Mouse (Mus musculus): ENCODE data around the gene Srsf10.

The Srsf10 gene

GRCm38 (mm10) chr4:135856223-135857091 lies 910 bp downstream of the Srsf10 start:
- DNase-seq (ENCODE audit: low spot score): peak; percentile 74

DNA sequence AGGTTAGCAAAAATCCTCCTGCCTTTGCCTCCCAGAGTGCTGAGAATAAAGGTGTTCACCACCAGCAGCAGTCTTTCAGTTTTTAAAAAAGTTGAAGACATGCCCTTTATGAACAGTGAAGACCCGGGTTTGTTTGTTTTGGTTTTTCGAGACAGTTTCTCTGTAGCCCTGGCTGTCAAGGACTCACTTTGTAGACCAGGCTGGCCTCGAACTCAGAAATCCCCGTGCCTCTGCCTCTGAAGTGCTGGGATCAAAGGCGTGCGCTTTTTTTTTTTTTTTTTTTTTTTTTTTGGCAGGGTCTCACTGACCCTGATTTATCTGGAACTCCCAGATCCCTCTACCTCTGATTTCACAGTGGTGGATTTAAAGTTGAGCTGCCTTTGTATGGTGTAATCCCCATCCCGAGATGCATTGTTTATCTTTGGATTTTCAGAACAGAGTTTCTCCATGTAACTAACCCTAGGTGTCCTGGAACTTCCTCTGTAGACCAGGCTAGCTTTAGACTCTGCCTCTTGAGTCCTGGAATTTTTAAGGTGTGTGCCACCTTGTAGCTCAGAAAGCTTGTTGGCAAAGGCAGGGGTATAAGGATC lies 2.1 kb downstream of the Srsf10 start:
- DNase-seq (ENCODE audit: low spot score): no peak

GRCm38 (mm10) chr4:135868996-135869395 lies 13.4 kb downstream of the Srsf10 start:
- DNase-seq (ENCODE audit: low spot score): no peak

DNA sequence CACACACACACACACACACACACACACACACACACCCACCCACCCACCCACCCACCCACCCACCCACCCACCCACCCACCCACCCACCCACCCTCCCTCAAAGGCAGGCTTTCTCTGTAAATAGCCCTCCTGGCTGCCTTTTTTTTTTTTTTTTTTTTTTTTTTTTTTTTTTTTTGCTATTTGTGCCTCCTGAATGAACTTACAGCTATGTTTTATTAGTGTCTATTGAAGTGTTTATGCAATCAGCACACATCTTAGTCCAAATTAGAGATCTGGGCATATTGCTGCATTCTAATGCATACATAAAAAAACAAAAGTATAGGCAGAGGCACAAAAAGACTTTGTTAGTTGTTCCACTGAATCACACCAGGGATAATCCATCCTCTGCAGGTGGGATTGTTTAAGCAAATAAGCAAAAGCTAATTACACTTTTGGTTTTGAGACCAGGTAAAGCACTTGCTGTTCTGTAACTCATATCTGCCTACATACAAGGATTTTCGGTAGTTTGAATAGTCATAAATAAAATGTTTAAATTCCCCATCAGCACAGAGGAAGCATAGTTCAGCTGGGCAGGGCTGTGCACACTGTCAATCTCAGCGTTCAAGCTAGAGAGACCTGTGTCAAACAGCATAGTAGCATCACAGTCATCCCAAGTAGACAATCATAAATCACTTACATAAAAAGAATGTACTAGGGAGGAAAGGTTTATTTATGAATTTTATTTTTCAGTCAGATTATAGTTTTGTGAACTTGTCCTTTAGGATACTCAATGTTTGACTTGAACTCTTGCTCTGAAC lies 14.9 kb downstream of the Srsf10 start:
- no peak for DNase-seq (ENCODE audit: low spot score)

GRCm38 (mm10) chr4:135872015-135872414 lies 16.5 kb downstream of the Srsf10 start:
- no peak for DNase-seq (ENCODE audit: low spot score)

DNA sequence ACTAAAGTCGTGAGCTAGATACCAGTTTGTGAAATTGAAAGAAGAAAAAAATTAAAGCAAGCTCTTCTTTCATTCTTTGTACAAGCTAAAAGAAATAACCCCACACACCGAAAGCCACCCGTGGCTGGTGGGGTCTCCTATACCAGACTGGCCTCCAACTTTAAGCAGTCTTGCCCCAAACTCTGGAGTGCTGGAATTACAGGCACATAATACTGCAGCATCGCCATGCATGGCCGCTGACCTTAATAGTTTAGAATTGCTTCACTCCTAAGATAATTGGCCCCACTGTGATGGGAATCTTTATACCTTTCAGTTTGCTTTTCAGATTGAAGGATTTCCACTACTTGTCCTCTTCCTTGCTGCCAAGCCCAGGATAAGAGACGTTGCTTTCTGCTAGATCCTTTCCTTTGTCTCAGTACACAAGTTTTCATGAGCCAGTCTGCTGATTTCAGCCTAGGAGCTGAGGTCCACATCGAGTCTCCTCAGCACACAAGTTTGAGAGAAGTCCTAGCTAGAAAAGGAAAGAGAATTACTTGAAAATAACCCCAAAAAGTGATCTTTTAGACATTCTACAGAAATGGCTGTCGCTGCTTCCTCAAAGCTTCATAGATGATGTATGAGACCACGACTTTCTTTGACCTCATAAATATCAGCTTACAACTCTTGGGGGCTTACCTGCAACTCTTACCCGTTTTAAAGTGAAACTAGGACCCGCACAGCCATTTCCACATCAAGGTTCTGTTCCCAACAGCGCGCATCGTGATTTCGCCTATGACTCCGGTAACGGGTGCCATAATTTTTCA lies 17.2 kb downstream of the Srsf10 start:
- peak; percentile 22 for DNase-seq (ENCODE audit: low spot score)

DNA sequence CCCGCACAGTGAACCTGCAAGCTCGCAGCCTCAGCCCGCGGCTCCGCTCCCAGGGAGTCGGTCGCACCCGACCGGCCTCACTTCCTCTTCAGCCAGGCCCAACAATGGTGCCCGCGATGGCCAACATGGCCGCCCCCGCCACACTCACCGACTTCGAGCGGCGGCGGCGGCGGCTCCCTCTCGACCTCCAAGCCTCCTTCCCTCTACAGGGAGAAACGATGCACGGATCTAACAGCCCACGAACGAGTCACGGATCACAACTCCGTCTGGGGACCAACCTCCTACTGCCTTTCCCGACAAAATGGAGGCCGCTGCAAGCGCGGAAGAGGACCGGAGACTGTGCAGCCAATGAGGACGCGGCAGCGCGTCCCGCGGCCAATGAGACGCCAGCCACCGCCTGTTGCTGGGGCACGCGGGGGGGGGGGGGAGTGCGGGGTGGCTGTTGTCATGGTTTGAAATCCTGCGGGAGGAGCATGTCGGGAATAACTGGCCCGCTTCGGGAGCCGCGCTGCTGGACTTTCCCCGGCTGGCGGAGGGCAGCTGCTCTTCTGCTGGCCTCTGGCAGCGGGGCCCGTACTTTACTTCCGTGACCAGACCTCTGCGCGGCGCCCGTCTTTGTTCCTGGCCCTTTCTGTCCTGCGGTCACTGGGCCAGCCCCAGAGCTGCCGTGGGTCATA lies 18.1 kb downstream of the Srsf10 start, which contains the start of gene Pnrc2:
TSS of gene Pnrc2 (minus strand) at position 325 of the 677 bp plus-strand sequence.
- peak; percentile 89 for DNase-seq (ENCODE audit: low spot score)

DNA sequence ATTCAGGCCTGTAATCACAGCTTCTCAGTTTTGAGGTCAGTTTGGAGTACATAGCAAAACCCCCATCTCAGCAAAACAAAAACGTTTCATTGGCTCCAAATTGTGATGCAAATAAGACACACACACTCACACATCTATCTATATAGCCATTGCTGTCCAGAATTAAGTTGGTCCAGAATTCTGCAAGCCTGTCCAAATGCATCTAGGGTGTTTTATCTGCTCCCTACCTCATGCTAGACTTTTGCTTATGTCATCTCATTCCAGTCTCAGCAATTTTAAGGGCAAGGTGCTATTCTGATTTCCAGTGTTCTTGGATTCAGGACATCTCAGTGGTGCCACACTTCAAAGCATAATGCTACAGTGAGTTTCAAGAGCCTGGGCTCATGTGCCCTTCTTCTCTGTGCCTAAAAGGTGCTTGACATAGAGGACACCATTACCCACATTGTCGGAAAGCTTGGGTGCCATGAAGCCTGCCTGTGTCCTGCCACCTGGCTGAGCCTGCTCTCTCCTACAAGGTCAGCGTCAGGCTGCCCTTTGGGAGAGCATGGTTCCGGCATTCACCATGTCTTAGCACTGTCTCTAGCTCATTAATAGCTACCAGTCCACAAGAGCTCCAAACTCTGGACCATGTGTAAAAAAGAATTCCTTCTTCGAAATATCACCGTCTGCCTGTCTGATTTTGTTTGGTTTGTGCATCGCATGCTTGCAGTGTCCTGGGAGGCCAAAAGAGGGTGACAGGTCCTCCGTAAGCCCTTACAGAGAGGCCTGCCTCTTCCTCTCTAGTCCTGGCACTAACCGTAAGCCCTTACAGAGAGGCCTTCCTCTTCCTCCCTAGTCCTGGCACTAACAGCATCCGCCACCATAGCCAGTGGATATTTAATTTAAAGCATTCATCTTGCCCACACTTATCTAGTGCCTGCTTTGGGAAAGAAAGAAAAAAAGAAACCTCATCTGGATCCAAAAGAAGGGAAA lies 19.3 kb downstream of the Srsf10 start:
- no peak for DNase-seq (ENCODE audit: low spot score)

DNA sequence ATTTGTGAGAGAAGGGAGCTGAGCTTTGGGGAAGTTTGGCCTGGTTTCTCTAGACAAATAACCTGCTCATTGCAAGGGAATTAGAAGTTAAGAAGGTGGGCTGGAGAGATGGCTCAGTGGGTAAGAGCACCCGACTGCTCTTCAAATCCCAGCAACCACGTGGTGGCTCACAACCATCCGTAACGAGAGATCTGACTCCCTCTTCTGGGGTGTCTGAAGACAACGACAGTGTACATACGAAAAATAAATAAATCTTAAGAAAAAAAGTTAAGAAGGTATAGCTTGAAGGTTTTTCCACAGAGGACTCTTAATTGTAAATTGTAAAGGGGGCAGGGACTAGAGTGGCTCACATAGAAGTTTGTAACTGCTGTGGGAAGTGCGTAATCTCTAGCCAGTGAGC lies 20.0 kb downstream of the Srsf10 start:
- DNase-seq (ENCODE audit: low spot score): no peak

DNA sequence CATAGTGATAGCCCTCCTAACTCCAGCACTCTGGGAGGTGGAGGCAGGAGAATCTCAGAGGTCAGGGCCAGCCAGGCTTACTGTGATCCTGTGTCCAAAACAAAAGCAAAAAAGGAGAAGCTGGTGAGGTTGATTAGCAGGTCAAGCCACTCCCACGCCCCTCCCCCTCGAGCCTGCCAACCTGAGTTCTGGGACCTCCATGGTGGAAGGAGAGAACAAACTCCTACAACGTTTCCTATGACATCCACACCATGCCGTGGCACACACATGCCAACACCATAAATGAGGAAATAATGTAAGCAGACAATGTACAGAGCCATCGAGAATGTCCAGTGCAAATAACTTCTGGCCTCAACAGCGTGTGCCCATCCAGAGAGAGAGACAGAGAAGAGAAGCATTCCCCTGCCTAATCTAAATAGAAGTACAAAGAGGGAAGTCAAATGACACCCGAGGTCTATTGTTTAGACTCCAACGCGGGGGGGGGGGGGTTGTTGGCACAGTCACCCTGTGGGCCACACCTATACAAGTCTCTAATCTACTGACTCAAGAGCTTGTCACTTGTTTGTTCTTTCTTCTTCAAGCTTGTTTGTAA lies 20.5 kb downstream of the Srsf10 start:
- peak; percentile 67 for DNase-seq (ENCODE audit: low spot score)

- DNase-seq (ENCODE audit: low spot score): peak; percentile 63
Measured at GRCm38 (mm10) chr4:135876583-135877020, 21.1 kb downstream of the Srsf10 start.

DNA sequence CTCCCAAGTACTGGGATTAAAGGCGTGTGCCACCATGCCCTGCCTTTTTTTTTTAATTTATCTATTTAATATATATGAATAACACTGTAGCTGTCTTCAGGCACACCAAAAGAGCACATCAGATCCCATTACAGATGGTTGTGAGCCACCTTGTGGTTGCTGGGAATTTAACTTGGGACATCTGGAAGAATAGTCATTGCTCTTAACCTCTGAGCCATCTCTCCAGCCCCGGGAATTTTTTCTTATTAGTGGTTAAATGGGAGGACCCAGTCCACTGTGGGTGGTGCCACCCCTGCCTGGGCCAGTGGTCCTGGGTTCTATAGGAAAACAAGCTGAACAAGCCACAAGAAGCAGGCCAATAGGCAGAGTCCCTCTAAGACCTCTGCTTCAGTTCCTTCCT lies 22.2 kb downstream of the Srsf10 start:
- DNase-seq (ENCODE audit: low spot score): no peak

DNA sequence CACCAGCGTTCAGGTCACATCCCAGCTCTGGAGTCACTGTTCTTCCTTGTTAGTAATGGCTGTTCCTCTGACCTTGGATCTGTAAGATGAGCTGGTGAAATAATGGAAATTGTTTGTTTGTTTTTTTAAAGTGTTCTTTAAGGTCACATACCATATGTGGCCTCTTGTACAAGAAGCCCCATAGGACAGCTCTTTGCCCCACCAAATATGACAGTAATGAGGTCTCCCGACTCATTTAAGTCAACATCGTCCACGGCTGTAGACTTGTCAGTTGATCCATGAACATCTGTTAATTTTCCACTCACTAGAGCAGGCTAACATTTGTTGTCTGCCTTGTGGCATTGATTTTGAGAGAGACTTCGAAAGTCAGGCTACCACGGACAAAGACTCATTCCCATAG lies 23.5 kb downstream of the Srsf10 start:
- peak; percentile 0 for DNase-seq (ENCODE audit: low spot score)

GRCm38 (mm10) chr4:135880018-135880417 lies 24.5 kb downstream of the Srsf10 start:
- DNase-seq (ENCODE audit: low spot score): peak; percentile 1

DNA sequence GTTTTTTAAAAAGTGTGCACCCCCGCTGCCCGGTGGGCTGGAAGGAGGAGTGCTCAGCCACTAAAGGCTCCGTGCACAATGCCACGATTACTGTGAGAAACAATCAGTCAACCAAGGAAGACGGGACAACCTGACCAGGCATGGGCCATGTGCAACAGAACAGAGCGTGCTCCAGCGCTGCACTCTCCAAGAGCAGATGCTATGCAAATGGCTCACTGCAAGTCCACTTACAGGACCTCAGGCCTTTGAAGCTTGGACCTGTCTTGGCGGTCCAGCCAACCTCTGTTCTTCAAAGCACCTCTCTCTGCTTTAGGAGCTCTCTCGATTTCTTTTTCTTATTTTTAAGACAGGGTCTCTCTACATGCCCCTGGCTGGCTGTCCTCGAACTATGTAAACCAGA lies 25.0 kb downstream of the Srsf10 start:
- no peak for DNase-seq (ENCODE audit: low spot score)

- DNase-seq (ENCODE audit: low spot score): no peak
Measured at GRCm38 (mm10) chr4:135882023-135882422, 26.5 kb downstream of the Srsf10 start.

GRCm38 (mm10) chr4:135883401-135883851 lies 27.9 kb downstream of the Srsf10 start:
- DNase-seq (ENCODE audit: low spot score): peak; percentile 4

DNA sequence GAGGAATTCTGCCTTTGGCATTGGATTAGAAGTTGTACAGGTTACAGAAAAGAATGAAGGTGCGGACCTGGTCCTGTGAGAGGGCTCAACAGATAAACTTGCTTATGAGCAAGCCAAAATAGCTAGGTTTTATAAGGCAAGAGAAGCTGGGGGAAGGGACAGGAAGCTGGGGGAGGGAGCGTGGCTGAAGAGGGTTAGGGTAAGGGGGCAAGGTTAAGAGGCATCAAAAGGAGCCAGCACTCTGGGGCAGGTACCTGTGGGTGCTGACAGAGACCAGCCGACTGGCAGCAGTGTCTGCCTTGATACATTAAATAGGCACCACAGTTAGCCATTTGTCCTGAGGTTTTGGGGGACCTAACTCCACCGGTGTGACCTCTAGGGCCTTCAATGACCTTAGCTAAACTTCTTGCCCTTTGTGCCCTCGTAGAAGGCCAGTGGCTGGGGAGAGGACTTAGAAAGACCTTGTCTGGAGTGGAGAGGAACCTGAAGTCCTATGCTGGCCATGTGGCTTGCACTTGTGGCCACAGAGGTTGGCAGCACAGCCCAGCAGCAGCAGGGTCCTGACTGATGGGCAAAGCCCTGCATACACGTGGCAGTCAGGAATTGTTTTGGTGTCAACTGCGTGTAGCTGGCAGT lies 28.5 kb downstream of the Srsf10 start:
- DNase-seq (ENCODE audit: low spot score): no peak

DNA sequence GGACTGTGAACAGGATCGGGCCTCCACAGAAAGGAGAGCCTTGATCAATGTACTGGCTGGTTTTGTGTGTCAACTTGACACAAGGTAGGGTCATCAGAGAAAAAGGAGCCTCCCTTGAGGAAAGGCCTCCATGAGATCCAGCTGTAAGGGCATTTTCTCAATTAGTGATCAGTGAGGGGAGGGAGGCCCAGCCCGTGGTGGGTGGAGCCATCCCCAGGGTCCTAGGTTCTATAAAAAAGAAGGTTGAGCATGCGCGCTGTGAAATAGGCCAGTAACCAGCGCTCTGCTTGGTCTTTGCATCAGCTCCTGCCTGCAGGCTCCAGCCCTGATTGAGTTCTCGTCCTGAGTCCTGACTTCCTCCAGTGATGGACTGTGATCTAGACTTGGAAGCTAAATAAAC lies 29.0 kb downstream of the Srsf10 start:
- DNase-seq (ENCODE audit: low spot score): no peak

Measured in urinary bladder, postnatal 14 days (tissue).